Mouse (Mus musculus) limb, embryonic 12.5 days (tissue): Measurements from ENCODE around the gene Gm128. TPM values are rescaled to one million over a fixed set of nuclear protein-coding genes. Genes with fewer than 3 reads are reported as not detected.
A peak's percentile ranks its signal among the peaks of the same experiment; 100 is the strongest.

Experiments
- ATAC-seq: fragments of 200-750 bp; cut with Nextera tagmentation; 2 replicates; pipeline ENCODE4 v1.8.0; 2017; ENCODE audit warnings: low read depth, moderate TSS enrichment; ENCODE audit not compliant: insufficient number of reproducible peaks, insufficient read depth, low FRiP score, low TSS enrichment
- H3K27ac ChIP-seq: fragments of 300-500 bp; sonication (generic); 2 replicates; pipeline ENCODE4 v1.5.1; 2016; ENCODE audit warnings: mild to moderate bottlenecking, moderate library complexity
- H3K27me3 ChIP-seq: fragments of 300-500 bp; sonication (generic); 2 replicates; pipeline ENCODE4 v1.6.1; 2016; ENCODE audit warnings: mild to moderate bottlenecking, moderate library complexity
- H3K36me3 ChIP-seq: fragments of 300-500 bp; sonication (generic); 2 replicates; pipeline ENCODE4 v1.6.1; 2016; ENCODE audit warnings: mild to moderate bottlenecking, moderate library complexity
- H3K4me1 ChIP-seq: fragments of 300-500 bp; sonication (generic); replicated peaks from 2 replicates; pipeline ENCODE4 v1.6.1; 2016
- H3K4me2 ChIP-seq: fragments of 300-500 bp; sonication (generic); 2 replicates; pipeline ENCODE4 v1.6.1; 2016; ENCODE audit warnings: mild to moderate bottlenecking, moderate library complexity
- H3K4me3 ChIP-seq: fragments of 300-500 bp; sonication (generic); replicated peaks from 2 replicates; pipeline ENCODE4 v1.5.1; 2016; ENCODE audit warnings: mild to moderate bottlenecking
- H3K9ac ChIP-seq: fragments of 300-500 bp; sonication (generic); replicated peaks from 2 replicates; pipeline ENCODE4 v1.6.1; 2016; ENCODE audit warnings: mild to moderate bottlenecking, moderate library complexity
- H3K9me3 ChIP-seq: fragments of 300-500 bp; sonication (generic); 2 replicates; pipeline ENCODE4 v1.6.1; 2016; ENCODE audit warnings: mild to moderate bottlenecking, moderate library complexity
- WGBS: fragments of 180-500 bp; shearing (Covaris S2); methylation state at CpG from one replicate; pipeline ENCODE4 v1.1.7; 2016; 5-methylcytosine and 5-hydroxymethylcytosine counted together
- polyA plus RNA-seq: library from polyadenylated mRNA; unstranded; fragments of >200 nt; fragmentation: Nextera tagmentation; extraction: Ambion mirVana; gene quantifications from 2 replicates; pipeline ENCODE4 v1.2.1, GENCODE M21; 2016

The Gm128 gene
- polyA plus RNA-seq, 1 experiment from 2014 or later = 0.59 TPM

DNA sequence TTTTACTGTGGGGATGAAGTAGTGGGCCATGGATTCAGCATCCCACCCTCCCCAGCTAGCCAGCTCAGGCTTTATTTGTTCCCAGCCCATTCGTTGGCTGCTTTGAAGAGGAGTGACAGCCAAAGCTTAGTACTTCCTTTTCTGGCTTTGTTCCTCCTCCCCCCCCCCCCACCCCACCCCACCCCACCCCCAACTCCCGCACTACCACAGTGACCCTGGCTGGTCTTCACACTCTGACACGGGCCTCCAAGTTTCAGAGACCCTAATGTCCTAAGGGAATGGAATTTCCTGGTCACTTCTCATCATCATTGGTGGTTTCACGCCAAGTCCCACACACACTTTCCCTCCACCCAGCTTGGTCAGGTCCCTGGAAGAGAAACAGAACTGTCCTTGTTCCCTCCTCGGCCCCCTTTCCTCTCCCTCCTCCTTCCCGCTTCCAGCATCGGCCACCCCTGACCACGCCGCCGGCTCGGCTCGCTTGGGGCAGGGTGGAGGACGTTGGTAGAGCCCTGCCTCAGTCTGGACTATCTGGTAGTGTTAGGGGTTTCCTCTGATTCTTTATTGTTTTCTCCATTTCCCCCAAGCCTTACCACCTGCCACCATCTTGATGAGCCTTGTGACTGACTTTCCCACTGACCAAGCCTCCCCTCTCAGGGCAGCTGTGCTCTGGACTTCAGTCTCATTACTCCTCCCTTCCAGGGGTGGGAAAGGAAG lies 11.5 kb downstream of the Gm128 start:
- Histone ChIP-seq H3K9me3 (no peaks in the 10 kb centered on the region), H3K27me3 (no peaks in the 10 kb centered on the region), H3K9ac (peak overlapping the region; percentile 93), H3K4me3 (peak overlapping the region; percentile 97), H3K4me1 (peaks cover 35% of the 10 kb centered on the region), H3K4me2 (peak overlapping the region; percentile 71), H3K27ac (peak overlapping the region; percentile 93), H3K36me3 (peaks cover 49% of the 10 kb centered on the region)
- 4% methylated on average over 12 of the region's 13 CpGs for WGBS
- ATAC-seq = no peak

DNA sequence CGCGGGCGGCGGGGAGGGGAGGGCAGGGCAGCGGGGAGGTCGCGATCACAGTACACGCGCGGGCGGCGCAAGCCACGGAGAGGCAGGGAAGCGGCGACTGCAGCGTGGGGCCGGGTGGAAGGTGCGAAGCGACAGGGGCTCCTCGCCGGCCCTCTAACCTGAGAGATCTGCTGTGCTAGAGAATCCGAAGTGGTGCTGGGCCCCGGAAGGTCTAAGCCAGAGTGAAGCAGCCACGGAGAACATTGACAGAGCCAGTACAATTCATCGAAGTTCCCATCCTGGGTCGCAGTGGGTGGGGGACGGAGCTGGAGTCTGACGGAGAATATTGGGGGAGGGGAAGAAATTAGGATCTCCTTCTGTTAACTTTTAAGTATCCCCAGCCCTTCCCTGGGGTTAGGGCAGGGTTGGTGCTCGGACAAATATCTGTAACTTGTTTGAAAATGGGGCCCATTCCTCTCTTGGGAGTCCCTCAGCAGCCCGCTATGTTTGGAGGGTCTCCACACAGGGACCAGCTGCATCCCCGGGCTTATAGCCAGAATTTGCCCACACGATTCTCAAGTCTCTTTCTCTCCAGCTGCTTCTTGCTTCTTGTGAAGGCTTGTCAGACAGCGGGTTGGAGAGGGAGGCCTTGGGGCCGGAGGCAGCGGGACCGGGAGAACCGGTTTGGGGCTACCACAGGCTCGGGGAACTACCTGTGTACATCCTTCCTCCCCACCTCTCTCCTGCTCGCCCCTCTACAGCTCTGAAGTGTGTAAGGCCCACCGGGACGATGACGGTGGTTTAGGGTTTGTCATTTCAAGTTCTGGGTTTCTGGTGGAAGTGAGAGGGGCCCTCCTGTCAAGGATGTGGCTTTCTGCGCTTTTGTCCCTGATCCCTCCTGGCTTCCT lies 12.3 kb downstream of the Gm128 start:
- Histone ChIP-seq H3K4me1 (peaks cover 38% of the 10 kb centered on the region), H3K4me3 (peak overlapping the region; percentile 97), H3K9me3 (no peaks in the 10 kb centered on the region), H3K36me3 (peaks cover 47% of the 10 kb centered on the region), H3K27me3 (no peaks in the 10 kb centered on the region), H3K27ac (peak overlapping the region; percentile 93), H3K9ac (peak overlapping the region; percentile 93), H3K4me2 (peak overlapping the region; percentile 71)
- under 1% methylated on average over 43 of the region's 43 CpGs for WGBS
- no peak for ATAC-seq

DNA sequence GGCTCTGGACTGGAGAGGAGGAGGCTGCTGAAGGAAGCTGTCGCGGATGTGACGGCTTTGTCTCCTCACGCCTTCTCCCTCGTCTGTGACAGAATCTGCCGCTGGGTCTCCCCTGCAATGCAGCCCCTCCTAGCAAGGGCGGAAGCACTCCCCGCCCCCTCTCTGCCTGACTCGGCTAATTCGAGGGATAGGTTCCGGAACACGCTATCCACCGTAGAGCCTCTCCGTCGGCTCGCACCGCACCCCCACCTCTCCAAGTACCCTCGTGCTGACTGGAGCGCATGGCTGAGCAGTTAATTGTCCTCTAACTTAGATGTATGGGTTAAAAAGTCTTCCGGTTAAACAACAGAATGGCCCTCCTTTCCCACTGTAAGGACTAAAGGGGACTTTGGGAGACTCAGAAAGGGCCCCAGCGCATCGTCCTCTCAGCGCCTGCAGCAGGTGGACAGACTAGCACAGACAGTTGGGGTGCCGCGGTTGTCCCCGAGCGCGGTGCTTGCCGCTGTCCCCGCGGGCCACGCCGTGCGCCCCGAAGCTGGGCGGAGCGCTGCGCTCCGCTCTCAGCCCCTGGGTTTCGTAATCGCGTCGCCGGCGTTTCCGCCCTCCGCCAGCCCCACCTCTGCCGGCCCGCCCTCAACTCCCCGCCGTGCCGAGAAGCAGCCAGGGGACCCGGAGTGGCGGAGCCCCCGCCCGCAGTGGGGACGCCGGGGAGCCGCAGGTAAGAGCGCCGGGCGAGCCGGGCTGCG lies 13.1 kb downstream of the Gm128 start, which contains the start of gene Cdc42se1:
Cdc42se1 (plus strand) TSS at position 585 of the 746 bp plus-strand sequence.
- Histone ChIP-seq H3K27ac (peak within 1 kb of the TSS; percentile 93), H3K4me2 (peak within 1 kb of the TSS; percentile 71), H3K4me3 (peak within 1 kb of the TSS; percentile 97), H3K27me3 (no peaks in the 10 kb centered on the region), H3K9me3 (no peaks in the 10 kb centered on the region), H3K36me3 (peaks cover 46% of the 10 kb centered on the region), H3K4me1 (peaks cover 40% of the 10 kb centered on the region), H3K9ac (peak within 1 kb of the TSS; percentile 93)
- ATAC-seq = peak; percentile 87
- under 1% methylated on average over 64 of the region's 64 CpGs for WGBS

DNA sequence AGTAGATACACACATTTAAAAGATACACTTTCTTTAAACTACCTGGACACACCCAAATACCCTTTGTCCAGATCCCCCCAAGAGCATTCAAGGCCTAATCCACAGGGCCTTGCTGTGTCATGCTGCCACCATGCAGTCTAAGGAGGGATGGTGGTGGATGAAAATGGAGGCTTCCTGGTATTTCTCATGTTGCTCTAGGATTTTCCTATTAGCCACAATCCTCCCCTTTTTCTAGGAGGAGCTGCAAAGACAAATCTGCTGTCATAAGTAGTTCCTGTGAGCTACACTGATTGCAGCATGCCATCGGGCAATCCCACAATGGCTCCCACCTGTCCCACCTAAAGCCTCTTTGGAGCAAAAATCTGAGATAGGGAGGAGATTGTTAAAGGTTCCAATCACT lies 14.2 kb downstream of the Gm128 start:
- H3K4me3 ChIP-seq = peak overlapping the region; percentile 97
- no peaks in the 10 kb centered on the region for H3K9me3 ChIP-seq
- peak overlapping the region; percentile 93 for H3K9ac ChIP-seq
- no peaks in the 10 kb centered on the region for H3K27me3 ChIP-seq
- H3K4me1 ChIP-seq = peaks cover 40% of the 10 kb centered on the region
- ATAC-seq = no peak
- 0 out of 2 replicates have a peak overlapping the region, but pooled peaks have one; percentile 12 for H3K27ac ChIP-seq
- H3K4me2 ChIP-seq = peak overlapping the region; percentile 71
- 32% methylated on average over 1 of the region's 1 CpGs for WGBS
- H3K36me3 ChIP-seq = peaks cover 46% of the 10 kb centered on the region

DNA sequence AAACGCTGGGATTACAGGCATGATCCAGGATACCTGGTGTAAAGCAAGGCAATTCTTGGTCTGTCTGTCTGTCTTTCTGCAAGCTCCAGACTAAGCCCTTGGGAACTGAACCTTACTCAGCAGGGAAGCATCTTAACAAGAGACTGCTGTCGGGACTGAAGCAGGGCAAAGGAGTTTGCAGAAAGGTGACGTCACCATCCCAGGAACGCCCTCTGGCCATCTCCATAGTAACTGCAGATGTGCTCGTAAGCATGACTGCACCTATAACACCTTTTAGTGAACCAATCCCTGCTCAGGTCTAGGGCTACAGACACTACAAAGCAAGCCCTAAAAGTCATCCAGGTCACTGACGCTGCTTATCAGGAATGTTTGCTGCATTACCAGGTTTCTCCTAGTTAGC lies 17.1 kb downstream of the Gm128 start:
- 30% methylated on average over 6 of the region's 6 CpGs for WGBS

DNA sequence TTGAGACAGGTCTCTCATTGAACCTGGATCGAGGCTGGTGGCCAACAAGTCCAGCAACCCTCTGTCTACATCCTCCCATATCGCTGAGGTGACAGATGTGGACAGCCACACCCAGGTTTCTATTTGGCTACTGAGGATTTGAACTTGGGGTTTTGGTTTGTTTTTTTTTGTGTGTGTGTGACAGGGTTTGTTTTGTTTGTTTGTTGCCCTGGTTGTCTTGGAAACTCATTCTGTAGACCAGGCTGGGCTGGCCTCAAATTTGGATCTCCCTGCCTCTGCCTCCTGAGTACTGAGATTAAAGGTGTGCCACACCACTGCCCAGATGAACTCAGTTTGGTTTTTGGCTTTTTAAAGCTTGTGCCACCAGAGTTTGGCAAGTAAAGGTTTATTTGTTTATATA lies 18.4 kb downstream of the Gm128 start:
- H3K4me2 ChIP-seq = no peak overlapping the region
- H3K4me3 ChIP-seq = no peak overlapping the region
- H3K9ac ChIP-seq = no peak overlapping the region
- peaks cover 67% of the 10 kb centered on the region for H3K36me3 ChIP-seq
- ATAC-seq = no peak
- H3K9me3 ChIP-seq = no peaks in the 10 kb centered on the region
- H3K4me1 ChIP-seq = peaks cover 14% of the 10 kb centered on the region
- H3K27me3 ChIP-seq = no peaks in the 10 kb centered on the region
- 94% methylated on average over 2 of the region's 2 CpGs for WGBS
- H3K27ac ChIP-seq = no peak overlapping the region

More for the DNA sequence above, 17.1 kb downstream of the Gm128 start:
- Histone ChIP-seq H3K9ac (no peak overlapping the region; the same call in 1 of the 2 replicates), H3K4me3 (no peak overlapping the region), H3K36me3 (peaks cover 60% of the 10 kb centered on the region), H3K4me2 (no peak overlapping the region; the same call in 1 of the 2 replicates), H3K4me1 (peaks cover 14% of the 10 kb centered on the region), H3K9me3 (no peaks in the 10 kb centered on the region), H3K27me3 (no peaks in the 10 kb centered on the region), H3K27ac (no peak overlapping the region)
- ATAC-seq = no peak

DNA sequence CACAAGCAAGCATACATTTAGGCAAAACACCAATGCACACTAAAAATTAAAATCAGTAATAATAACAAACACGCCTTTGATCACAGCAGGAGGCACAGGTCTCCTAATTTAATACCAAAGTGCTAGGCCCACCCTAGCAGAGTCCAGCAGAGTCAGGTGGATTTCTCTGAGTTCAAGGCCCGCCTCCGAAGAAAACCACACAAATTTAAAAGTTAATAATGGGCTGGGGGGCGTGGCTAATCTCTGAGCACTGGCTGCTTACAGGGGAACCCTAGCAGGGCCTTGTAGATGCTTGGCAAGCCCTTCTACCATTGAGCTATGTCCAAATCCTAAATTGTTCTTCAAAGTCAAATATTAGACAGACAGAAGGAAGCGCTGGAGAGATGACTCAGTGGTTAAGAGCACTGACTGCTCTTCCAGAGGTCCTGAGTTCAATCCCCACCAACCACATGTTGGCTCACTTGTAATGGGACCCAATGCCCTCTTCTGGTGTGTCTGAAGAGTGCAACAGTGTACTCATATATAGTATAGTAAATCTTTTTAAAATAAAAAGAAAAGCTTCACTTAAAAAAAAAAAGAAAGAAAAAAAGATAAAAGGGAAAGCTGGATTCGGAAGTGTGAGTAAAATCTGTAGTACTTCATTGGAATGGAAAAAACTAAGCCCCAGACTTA lies 22.8 kb downstream of the Gm128 start:
- Histone ChIP-seq H3K36me3 (peaks cover 65% of the 10 kb centered on the region), H3K4me1 (peaks cover 6% of the 10 kb centered on the region), H3K9me3 (no peaks in the 10 kb centered on the region), H3K4me3 (peak overlapping the region; percentile 73), H3K27me3 (no peaks in the 10 kb centered on the region), H3K27ac (peak overlapping the region; percentile 100), H3K4me2 (peak overlapping the region; percentile 68), H3K9ac (peak overlapping the region; percentile 91; the same call in 1 of the 2 replicates)
- WGBS = 80% methylated on average over 6 of the region's 6 CpGs
- no peak for ATAC-seq

DNA sequence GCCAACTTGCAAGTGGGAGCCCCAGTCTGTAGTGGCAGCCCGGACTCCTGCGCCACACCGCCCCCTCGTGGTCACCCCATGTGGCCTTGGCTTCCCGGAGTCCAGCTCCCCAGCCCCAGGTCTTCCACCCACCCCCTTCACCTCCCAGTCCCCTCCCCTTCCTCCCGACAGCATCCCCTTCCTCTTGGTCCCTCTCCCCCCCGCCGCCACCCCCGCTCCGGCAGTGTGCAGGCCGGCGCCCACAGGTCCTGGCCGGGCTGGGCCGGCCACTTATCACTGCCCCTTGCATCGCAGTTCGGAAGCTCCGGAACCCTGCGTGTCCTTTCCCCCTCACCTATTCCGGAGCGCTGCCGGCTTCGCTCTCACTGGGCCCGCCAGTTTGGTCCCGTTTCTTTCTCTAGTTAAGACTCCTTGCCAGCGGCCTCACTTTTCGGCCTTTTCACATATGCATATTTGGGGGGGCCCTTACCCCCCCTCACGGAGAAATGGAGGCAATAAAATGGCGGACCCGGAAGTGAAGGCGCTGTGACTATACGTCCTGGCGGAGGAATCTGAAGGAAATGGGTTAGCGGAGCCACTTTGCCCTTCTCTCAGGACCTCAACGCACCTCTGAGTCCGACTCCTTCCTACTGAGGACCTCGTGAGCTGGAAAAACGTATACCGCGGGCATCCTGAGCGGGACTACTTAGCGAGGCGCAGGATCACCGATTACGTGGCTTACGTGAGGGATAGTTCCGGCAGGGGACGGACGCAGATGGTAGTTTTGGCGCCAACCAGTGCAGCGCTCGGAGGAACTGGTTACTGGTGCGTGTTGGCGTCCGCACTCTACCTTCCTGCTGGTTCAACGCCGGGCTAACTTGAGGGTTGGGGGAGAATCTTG lies 23.9 kb downstream of the Gm128 start, which contains the start of gene Gabpb2:
Gabpb2 (minus strand) TSS at position 662 of the 880 bp plus-strand sequence.
- peak; percentile 90 for ATAC-seq
- Histone ChIP-seq H3K4me3 (peak within 1 kb of the TSS; percentile 73), H3K27ac (peak within 1 kb of the TSS; percentile 100), H3K4me2 (peak within 1 kb of the TSS; percentile 68), H3K36me3 (peaks cover 59% of the 10 kb centered on the region), H3K4me1 (peaks cover 6% of the 10 kb centered on the region), H3K27me3 (no peaks in the 10 kb centered on the region), H3K9ac (peak within 1 kb of the TSS; percentile 91), H3K9me3 (no peaks in the 10 kb centered on the region)
- under 1% methylated on average over 56 of the region's 56 CpGs for WGBS

DNA sequence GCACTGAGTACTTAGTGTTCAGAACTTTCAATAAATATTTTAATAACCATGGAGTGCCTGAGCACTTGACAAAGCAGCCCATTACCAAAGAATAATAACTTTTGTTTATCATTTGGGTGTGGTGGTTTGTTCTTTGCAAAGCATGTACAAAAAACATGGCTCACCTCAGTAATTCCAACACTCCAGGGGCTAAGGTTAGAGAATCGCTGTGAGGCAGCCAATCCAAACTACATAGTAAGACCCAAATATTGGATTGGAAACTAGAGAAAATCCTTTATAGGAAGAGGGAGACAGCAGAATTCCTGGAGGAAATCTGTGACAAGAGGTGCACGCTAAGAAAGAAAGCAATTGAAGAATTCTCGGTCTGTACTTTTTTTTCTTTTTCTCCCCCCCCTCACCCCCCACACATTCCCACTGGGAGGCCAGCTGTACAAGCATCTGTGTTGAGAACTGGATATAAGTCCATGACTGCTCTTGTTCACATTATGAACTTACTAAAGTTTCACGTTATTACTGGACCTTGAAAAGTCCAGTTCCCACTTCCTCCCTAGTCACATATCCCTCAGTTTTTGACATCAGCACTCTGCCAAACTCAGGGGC lies 24.6 kb downstream of the Gm128 start:
- peak overlapping the region; percentile 73 for H3K4me3 ChIP-seq
- WGBS = 21% methylated on average over 4 of the region's 4 CpGs
- peak overlapping the region; percentile 100 for H3K27ac ChIP-seq
- H3K9ac ChIP-seq = peak overlapping the region; percentile 91; the same call in 1 of the 2 replicates
- H3K36me3 ChIP-seq = peaks cover 62% of the 10 kb centered on the region
- H3K4me2 ChIP-seq = peak overlapping the region; percentile 68
- no peak; the same call in 1 of the 2 replicates for ATAC-seq
- H3K9me3 ChIP-seq = no peaks in the 10 kb centered on the region
- peaks cover 6% of the 10 kb centered on the region for H3K4me1 ChIP-seq
- no peaks in the 10 kb centered on the region for H3K27me3 ChIP-seq
